Mouse (Mus musculus) limb, embryonic 12.5 days (tissue): ENCODE results near the gene Aspg. TPM values are rescaled to one million over a fixed set of nuclear protein-coding genes. Genes with fewer than 3 reads are reported as not detected.

Experiments used
- ATAC-seq: fragments of 200-750 bp; cut with Nextera tagmentation; 2 replicates; pipeline ENCODE4 v1.8.0; 2017; ENCODE audit warnings: low read depth, moderate TSS enrichment; ENCODE audit not compliant: insufficient number of reproducible peaks, insufficient read depth, low FRiP score, low TSS enrichment
- H3K27ac ChIP-seq: fragments of 300-500 bp; sonication (generic); 2 replicates; pipeline ENCODE4 v1.5.1; 2016; ENCODE audit warnings: mild to moderate bottlenecking, moderate library complexity
- H3K27me3 ChIP-seq: fragments of 300-500 bp; sonication (generic); 2 replicates; pipeline ENCODE4 v1.6.1; 2016; ENCODE audit warnings: mild to moderate bottlenecking, moderate library complexity
- H3K36me3 ChIP-seq: fragments of 300-500 bp; sonication (generic); 2 replicates; pipeline ENCODE4 v1.6.1; 2016; ENCODE audit warnings: mild to moderate bottlenecking, moderate library complexity
- H3K4me1 ChIP-seq: fragments of 300-500 bp; sonication (generic); replicated peaks from 2 replicates; pipeline ENCODE4 v1.6.1; 2016
- H3K4me2 ChIP-seq: fragments of 300-500 bp; sonication (generic); 2 replicates; pipeline ENCODE4 v1.6.1; 2016; ENCODE audit warnings: mild to moderate bottlenecking, moderate library complexity
- H3K4me3 ChIP-seq: fragments of 300-500 bp; sonication (generic); replicated peaks from 2 replicates; pipeline ENCODE4 v1.5.1; 2016; ENCODE audit warnings: mild to moderate bottlenecking
- H3K9ac ChIP-seq: fragments of 300-500 bp; sonication (generic); replicated peaks from 2 replicates; pipeline ENCODE4 v1.6.1; 2016; ENCODE audit warnings: mild to moderate bottlenecking, moderate library complexity
- H3K9me3 ChIP-seq: fragments of 300-500 bp; sonication (generic); 2 replicates; pipeline ENCODE4 v1.6.1; 2016; ENCODE audit warnings: mild to moderate bottlenecking, moderate library complexity
- WGBS: fragments of 180-500 bp; shearing (Covaris S2); methylation state at CpG from one replicate; pipeline ENCODE4 v1.1.7; 2016; 5-methylcytosine and 5-hydroxymethylcytosine counted together
- polyA plus RNA-seq: library from polyadenylated mRNA; unstranded; fragments of >200 nt; fragmentation: Nextera tagmentation; extraction: Ambion mirVana; gene quantifications from 2 replicates; pipeline ENCODE4 v1.2.1, GENCODE M21; 2016

Aspg gene
- polyA plus RNA-seq, 1 experiment from 2014 or later: 3.4 TPM

GRCm38 (mm10) chr12:112140745-112141144 is 34.3 kb downstream of the Aspg start:
- H3K4me1 ChIP-seq: peaks cover 22% of the 10 kb centered on the region
- no peaks in the 10 kb centered on the region for H3K36me3 ChIP-seq
- H3K27ac ChIP-seq: no peak overlapping the region
- 64% methylated on average over 7 of the region's 7 CpGs for WGBS
- no peak overlapping the region for H3K9ac ChIP-seq
- H3K27me3 ChIP-seq: peaks cover 74% of the 10 kb centered on the region
- no peaks in the 10 kb centered on the region for H3K9me3 ChIP-seq
- no peak overlapping the region for H3K4me3 ChIP-seq
- H3K4me2 ChIP-seq: no peak overlapping the region
- no peak for ATAC-seq

GRCm38 (mm10) chr12:112141300-112141699 is 34.8 kb downstream of the Aspg start:
- WGBS: 3% methylated on average over 6 of the region's 6 CpGs
- peaks cover 22% of the 10 kb centered on the region for H3K4me1 ChIP-seq
- H3K9me3 ChIP-seq: no peaks in the 10 kb centered on the region
- ATAC-seq: no peak
- H3K4me2 ChIP-seq: no peak overlapping the region
- no peak overlapping the region for H3K4me3 ChIP-seq
- no peak overlapping the region for H3K27ac ChIP-seq
- no peaks in the 10 kb centered on the region for H3K36me3 ChIP-seq
- H3K27me3 ChIP-seq: peaks cover 71% of the 10 kb centered on the region
- no peak overlapping the region for H3K9ac ChIP-seq

- H3K36me3 ChIP-seq: no peaks in the 10 kb centered on the region
- H3K27me3 ChIP-seq: peaks cover 55% of the 10 kb centered on the region
- no peak overlapping the region for H3K27ac ChIP-seq
- ATAC-seq: no peak
- no peaks in the 10 kb centered on the region for H3K9me3 ChIP-seq
- H3K4me1 ChIP-seq: peaks cover 40% of the 10 kb centered on the region
- H3K4me3 ChIP-seq: peak overlapping the region; percentile 58
- 7% methylated on average over 14 of the region's 14 CpGs for WGBS
- peak overlapping the region; percentile 88 for H3K4me2 ChIP-seq
- H3K9ac ChIP-seq: no peak overlapping the region
Measured at GRCm38 (mm10) chr12:112143116-112143832, 36.8 kb downstream of the Aspg start.

- no peaks in the 10 kb centered on the region for H3K9me3 ChIP-seq
- ATAC-seq: no peak
- 1% methylated on average over 50 of the region's 52 CpGs for WGBS
- H3K36me3 ChIP-seq: no peaks in the 10 kb centered on the region
- H3K4me1 ChIP-seq: peaks cover 44% of the 10 kb centered on the region
- H3K4me2 ChIP-seq: peak overlapping the region; percentile 88
- peak overlapping the region; percentile 58 for H3K4me3 ChIP-seq
- no peak overlapping the region for H3K27ac ChIP-seq
- peaks cover 56% of the 10 kb centered on the region for H3K27me3 ChIP-seq
- H3K9ac ChIP-seq: peak overlapping the region; percentile 44
Measured at GRCm38 (mm10) chr12:112143833-112144201, 37.3 kb downstream of the Aspg start.

- H3K9ac ChIP-seq: peak overlapping the region; percentile 44; the same call in 1 of the 2 replicates
- peak overlapping the region; percentile 88 for H3K4me2 ChIP-seq
- H3K9me3 ChIP-seq: no peaks in the 10 kb centered on the region
- under 1% methylated on average over 46 of the region's 46 CpGs for WGBS
- peak overlapping the region; percentile 58 for H3K4me3 ChIP-seq
- H3K27ac ChIP-seq: no peak overlapping the region
- ATAC-seq: no peak
- peaks cover 56% of the 10 kb centered on the region for H3K27me3 ChIP-seq
- H3K4me1 ChIP-seq: peaks cover 49% of the 10 kb centered on the region
- H3K36me3 ChIP-seq: no peaks in the 10 kb centered on the region
Measured at GRCm38 (mm10) chr12:112144377-112145115, 38.1 kb downstream of the Aspg start.

- Histone ChIP-seq H3K27me3 (peaks cover 53% of the 10 kb centered on the region), H3K4me2 (peak overlapping the region; percentile 88), H3K27ac (peak overlapping the region; percentile 46; the same call in 1 of the 2 replicates), H3K4me1 (peaks cover 57% of the 10 kb centered on the region), H3K9me3 (no peaks in the 10 kb centered on the region), H3K9ac (peak overlapping the region; percentile 76; the same call in 1 of the 2 replicates), H3K4me3 (peak overlapping the region; percentile 58), H3K36me3 (no peaks in the 10 kb centered on the region)
- WGBS: under 1% methylated on average over 37 of the region's 37 CpGs
- ATAC-seq: peak; percentile 24; the same call in 1 of the 2 replicates
Measured at GRCm38 (mm10) chr12:112145211-112145874, 38.9 kb downstream of the Aspg start.

GRCm38 (mm10) chr12:112145875-112146651 is 39.6 kb downstream of the Aspg start, which contains the start of gene Kif26a:
Kif26a (plus strand) TSS chr12:112146208.
- Histone ChIP-seq H3K9me3 (no peaks in the 10 kb centered on the region), H3K36me3 (no peaks in the 10 kb centered on the region), H3K9ac (peak within 1 kb of the TSS; percentile 76), H3K4me1 (peaks cover 64% of the 10 kb centered on the region), H3K4me3 (peak within 1 kb of the TSS; percentile 58), H3K4me2 (peak within 1 kb of the TSS; percentile 88), H3K27me3 (peaks cover 45% of the 10 kb centered on the region), H3K27ac (peak within 1 kb of the TSS; percentile 76)
- ATAC-seq: peak; percentile 72
- under 1% methylated on average over 67 of the region's 68 CpGs for WGBS

- H3K27ac ChIP-seq: peak overlapping the region; percentile 76; the same call in 1 of the 2 replicates
- H3K36me3 ChIP-seq: no peaks in the 10 kb centered on the region
- peak overlapping the region; percentile 88 for H3K4me2 ChIP-seq
- peak overlapping the region; percentile 76 for H3K9ac ChIP-seq
- no peak for ATAC-seq
- 36% methylated on average over 5 of the region's 5 CpGs for WGBS
- H3K9me3 ChIP-seq: no peaks in the 10 kb centered on the region
- H3K27me3 ChIP-seq: peaks cover 33% of the 10 kb centered on the region
- peaks cover 76% of the 10 kb centered on the region for H3K4me1 ChIP-seq
- H3K4me3 ChIP-seq: peak overlapping the region; percentile 58
Measured at GRCm38 (mm10) chr12:112147365-112147764, 40.9 kb downstream of the Aspg start.

- WGBS: 32% methylated on average over 7 of the region's 7 CpGs
- no peak for ATAC-seq
- Histone ChIP-seq H3K27ac (peak overlapping the region; percentile 50; the same call in 1 of the 2 replicates), H3K4me1 (peaks cover 80% of the 10 kb centered on the region), H3K9me3 (no peaks in the 10 kb centered on the region), H3K4me3 (no peak overlapping the region), H3K4me2 (no peak overlapping the region), H3K36me3 (0 out of 2 replicates have a peak, but pooled peaks cover 5% of the 10 kb centered on the region), H3K9ac (no peak overlapping the region; the same call in 1 of the 2 replicates), H3K27me3 (peaks cover 7% of the 10 kb centered on the region)
Measured at GRCm38 (mm10) chr12:112150011-112150410, 43.5 kb downstream of the Aspg start.

- H3K9ac ChIP-seq: peak overlapping the region; percentile 44
- H3K4me3 ChIP-seq: no peak overlapping the region
- ATAC-seq: no peak
Measured at GRCm38 (mm10) chr12:112151244-112151979, 44.9 kb downstream of the Aspg start.

More at GRCm38 (mm10) chr12:112151244-112151979, 44.9 kb downstream of the Aspg start:
- Histone ChIP-seq H3K4me2 (peak overlapping the region; percentile 26), H3K9me3 (no peaks in the 10 kb centered on the region), H3K27me3 (peaks cover 5% of the 10 kb centered on the region; the same call in 1 of the 2 replicates), H3K27ac (peak overlapping the region; percentile 82), H3K4me1 (peaks cover 88% of the 10 kb centered on the region), H3K36me3 (0 out of 2 replicates have a peak, but pooled peaks cover 5% of the 10 kb centered on the region)
- 26% methylated on average over 12 of the region's 12 CpGs for WGBS
